Mouse (Mus musculus) hindbrain, embryonic 12.5 days (tissue): ENCODE measurements around the gene Fbxo34. TPM values are rescaled to one million over a fixed set of nuclear protein-coding genes. Genes with fewer than 3 reads are reported as not detected.
A peak's percentile ranks its signal among the peaks of the same experiment; 100 is the strongest.

Source experiments
- ATAC-seq: fragments of 200-750 bp; cut with Nextera tagmentation; 2 replicates; pipeline ENCODE4 v1.8.0; 2017; ENCODE audit warnings: moderate TSS enrichment; ENCODE audit not compliant: low FRiP score
- H3K27ac ChIP-seq: fragments of 300-500 bp; sonication (generic); 2 replicates; pipeline ENCODE4 v1.5.1; 2016; ENCODE audit warnings: mild to moderate bottlenecking
- H3K27me3 ChIP-seq: fragments of 300-500 bp; sonication (generic); 2 replicates; pipeline ENCODE4 v1.6.1; 2016; ENCODE audit warnings: mild to moderate bottlenecking
- H3K36me3 ChIP-seq: fragments of 300-500 bp; sonication (generic); 2 replicates; pipeline ENCODE4 v1.6.1; 2016; ENCODE audit warnings: mild to moderate bottlenecking
- H3K4me1 ChIP-seq: fragments of 300-500 bp; sonication (generic); 2 replicates; pipeline ENCODE4 v1.6.1; 2016
- H3K4me2 ChIP-seq: fragments of 300-500 bp; sonication (generic); replicated peaks from 2 replicates; pipeline ENCODE4 v1.6.1; 2016; ENCODE audit warnings: mild to moderate bottlenecking
- H3K4me3 ChIP-seq: fragments of 300-500 bp; sonication (generic); 2 replicates; pipeline ENCODE4 v1.5.1; 2016; ENCODE audit warnings: mild to moderate bottlenecking
- H3K9ac ChIP-seq: fragments of 300-500 bp; sonication (generic); 2 replicates; pipeline ENCODE4 v1.6.1; 2016; ENCODE audit warnings: mild to moderate bottlenecking, moderate library complexity
- H3K9me3 ChIP-seq: fragments of 300-500 bp; sonication (generic); replicated peaks from 2 replicates; pipeline ENCODE4 v1.6.1; 2016; ENCODE audit warnings: mild to moderate bottlenecking
- WGBS: fragments of 180-500 bp; shearing (Covaris S2); methylation state at CpG from one replicate; pipeline ENCODE4 v1.1.7; 2016; 5-methylcytosine and 5-hydroxymethylcytosine counted together
- polyA plus RNA-seq: library from polyadenylated mRNA; unstranded; fragments of >200 nt; fragmentation: Nextera tagmentation; extraction: Ambion mirVana; gene quantifications from 2 replicates; pipeline ENCODE4 v1.2.1, GENCODE M21; 2016

Gene Fbxo34
- polyA plus RNA-seq, 1 experiment from 2014 or later: 24.1 TPM

DNA sequence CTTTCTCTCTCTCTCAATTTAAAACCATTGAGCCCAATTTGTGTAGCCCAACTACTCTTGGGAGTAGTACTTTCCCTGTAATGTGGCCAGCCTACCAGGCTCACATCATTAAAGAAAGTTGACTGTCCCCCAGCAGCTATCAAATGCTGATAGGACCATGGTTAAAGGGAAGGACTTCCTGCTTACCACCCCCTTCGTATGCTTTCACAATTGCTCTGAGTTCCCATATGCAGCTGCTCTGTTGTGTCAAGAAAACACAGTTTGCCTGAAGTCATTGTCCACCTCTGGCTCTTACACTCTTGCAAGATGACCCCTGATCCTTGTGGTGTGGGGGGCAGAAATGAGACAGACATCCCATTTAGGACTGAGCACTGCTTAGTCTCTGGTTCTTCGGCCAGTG lies 5.3 kb upstream of the Fbxo34 start:
- H3K27me3 ChIP-seq: no peaks in the 10 kb centered on the region
- H3K27ac ChIP-seq: no peak overlapping the region
- H3K4me3 ChIP-seq: no peak overlapping the region
- WGBS: 73% methylated on average over 2 of the region's 2 CpGs
- no peak overlapping the region for H3K9ac ChIP-seq
- H3K4me1 ChIP-seq: no peaks in the 10 kb centered on the region
- H3K36me3 ChIP-seq: no peaks in the 10 kb centered on the region
- ATAC-seq: no peak
- peaks cover 11% of the 10 kb centered on the region for H3K9me3 ChIP-seq
- H3K4me2 ChIP-seq: no peak overlapping the region

DNA sequence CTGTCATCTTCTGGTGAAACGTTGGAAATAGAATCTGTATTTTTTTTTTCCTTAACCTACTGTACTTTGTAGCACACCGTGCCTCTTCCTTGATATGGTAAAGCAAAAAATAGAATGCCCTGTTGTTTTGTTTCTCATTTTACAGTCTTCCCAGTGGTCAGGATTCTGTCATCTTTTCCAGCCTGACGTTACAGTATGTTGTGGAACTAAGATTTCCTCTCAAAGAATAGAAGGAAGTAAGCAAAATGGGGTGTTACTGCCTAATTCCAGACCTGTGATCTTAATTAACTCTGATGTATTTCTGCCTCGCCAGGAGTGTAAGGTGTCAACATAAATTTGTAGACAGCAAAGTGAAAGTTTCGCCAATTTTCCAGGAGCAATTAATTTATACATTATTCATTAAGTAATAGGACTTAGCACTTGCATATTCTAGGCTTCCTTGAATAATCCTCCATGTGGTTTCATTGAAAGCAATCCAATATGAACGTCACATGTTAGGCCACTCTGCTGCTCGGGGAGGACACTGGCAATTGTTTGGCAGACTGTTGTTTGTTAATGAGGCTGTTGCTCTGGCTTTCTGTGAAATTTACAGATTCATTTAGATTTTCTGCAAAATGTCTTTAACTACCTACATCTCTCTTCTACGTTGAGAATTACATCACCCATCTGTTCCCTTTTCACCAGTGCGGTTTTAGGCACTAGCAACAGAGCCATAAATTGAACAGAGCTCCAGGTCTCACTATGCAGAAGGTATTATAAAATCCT lies 4.7 kb upstream of the Fbxo34 start:
- H3K27me3 ChIP-seq: no peaks in the 10 kb centered on the region
- no peak overlapping the region for H3K27ac ChIP-seq
- no peaks in the 10 kb centered on the region for H3K36me3 ChIP-seq
- H3K4me3 ChIP-seq: no peak overlapping the region
- peaks cover 5% of the 10 kb centered on the region; the same call in 1 of the 2 replicates for H3K9me3 ChIP-seq
- H3K4me2 ChIP-seq: no peak overlapping the region
- ATAC-seq: no peak
- H3K4me1 ChIP-seq: no peaks in the 10 kb centered on the region
- no peak overlapping the region for H3K9ac ChIP-seq
- WGBS: 76% methylated on average over 9 of the region's 9 CpGs

DNA sequence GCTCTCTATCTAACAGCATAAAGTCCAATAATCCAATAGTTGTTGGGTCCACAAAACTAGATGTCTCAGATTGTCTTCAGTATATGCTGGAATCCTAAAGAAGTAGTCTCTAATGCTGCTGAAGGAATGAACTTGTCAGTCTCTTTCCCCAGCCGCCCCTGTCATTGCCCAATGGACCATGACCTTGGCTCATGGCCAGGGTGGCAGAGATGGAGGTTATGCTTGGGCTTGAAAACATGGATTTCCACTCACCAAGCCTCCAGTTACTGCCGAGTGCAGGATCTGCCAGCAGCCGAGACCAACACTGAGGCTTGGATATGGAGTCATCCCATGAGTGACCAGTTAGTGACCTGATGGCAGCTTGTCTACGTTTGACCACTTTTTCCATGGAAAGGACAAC lies 9.3 kb downstream of the Fbxo34 start:
- no peak overlapping the region for H3K4me3 ChIP-seq
- no peak overlapping the region for H3K27ac ChIP-seq
- no peaks in the 10 kb centered on the region for H3K36me3 ChIP-seq
- ATAC-seq: no peak
- H3K27me3 ChIP-seq: no peaks in the 10 kb centered on the region
- H3K4me2 ChIP-seq: no peak overlapping the region
- 79% methylated on average over 4 of the region's 4 CpGs for WGBS
- no peaks in the 10 kb centered on the region for H3K4me1 ChIP-seq
- H3K9ac ChIP-seq: no peak overlapping the region
- H3K9me3 ChIP-seq: no peaks in the 10 kb centered on the region

DNA sequence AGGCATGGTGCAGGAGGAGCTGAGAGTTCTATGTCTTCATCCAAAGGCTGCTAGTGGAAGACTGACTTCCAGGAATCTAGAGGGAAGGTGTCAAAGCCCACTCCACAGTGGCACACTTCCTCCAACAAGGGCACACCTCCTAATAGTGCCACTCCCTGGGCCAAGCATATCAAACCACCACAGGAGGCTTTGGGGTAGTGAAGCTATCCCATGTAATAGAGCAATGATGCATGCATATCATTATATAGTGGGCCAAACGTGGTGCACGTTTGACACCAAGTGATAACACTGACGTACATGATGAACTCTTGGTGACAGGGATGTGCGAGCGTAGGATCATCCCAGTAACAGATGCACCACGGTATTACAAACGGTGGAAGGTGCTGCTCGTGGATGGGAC lies 11.8 kb downstream of the Fbxo34 start:
- no peaks in the 10 kb centered on the region for H3K4me1 ChIP-seq
- no peak overlapping the region for H3K9ac ChIP-seq
- no peak overlapping the region for H3K4me2 ChIP-seq
- no peaks in the 10 kb centered on the region for H3K27me3 ChIP-seq
- ATAC-seq: no peak
- H3K9me3 ChIP-seq: no peaks in the 10 kb centered on the region
- H3K27ac ChIP-seq: no peak overlapping the region
- WGBS: 92% methylated on average over 8 of the region's 8 CpGs
- H3K36me3 ChIP-seq: no peaks in the 10 kb centered on the region
- no peak overlapping the region for H3K4me3 ChIP-seq

DNA sequence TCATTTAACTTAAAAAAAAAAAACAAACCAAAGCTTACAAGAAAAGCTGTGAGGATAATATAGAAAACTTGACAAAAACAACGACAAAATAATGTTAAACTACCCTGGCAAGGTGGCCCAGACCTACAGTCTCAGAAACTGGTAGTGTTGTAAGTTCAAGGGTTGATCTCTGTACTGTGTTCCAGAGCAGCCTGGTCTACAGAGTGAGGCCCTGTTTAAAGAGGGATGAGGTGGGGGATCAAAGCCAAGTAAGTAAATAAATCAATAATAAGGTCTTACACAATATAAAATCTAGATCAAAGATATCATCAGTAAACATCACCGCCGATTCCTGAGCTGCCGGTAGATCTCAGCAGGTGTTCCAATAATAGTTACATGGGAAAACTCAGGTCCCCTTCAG lies 12.2 kb downstream of the Fbxo34 start:
- Histone ChIP-seq H3K9ac (no peak overlapping the region), H3K36me3 (no peaks in the 10 kb centered on the region), H3K4me1 (no peaks in the 10 kb centered on the region), H3K9me3 (no peaks in the 10 kb centered on the region), H3K27me3 (no peaks in the 10 kb centered on the region), H3K4me3 (no peak overlapping the region), H3K27ac (no peak overlapping the region), H3K4me2 (no peak overlapping the region)
- WGBS: 84% methylated on average over 4 of the region's 4 CpGs
- ATAC-seq: no peak

DNA sequence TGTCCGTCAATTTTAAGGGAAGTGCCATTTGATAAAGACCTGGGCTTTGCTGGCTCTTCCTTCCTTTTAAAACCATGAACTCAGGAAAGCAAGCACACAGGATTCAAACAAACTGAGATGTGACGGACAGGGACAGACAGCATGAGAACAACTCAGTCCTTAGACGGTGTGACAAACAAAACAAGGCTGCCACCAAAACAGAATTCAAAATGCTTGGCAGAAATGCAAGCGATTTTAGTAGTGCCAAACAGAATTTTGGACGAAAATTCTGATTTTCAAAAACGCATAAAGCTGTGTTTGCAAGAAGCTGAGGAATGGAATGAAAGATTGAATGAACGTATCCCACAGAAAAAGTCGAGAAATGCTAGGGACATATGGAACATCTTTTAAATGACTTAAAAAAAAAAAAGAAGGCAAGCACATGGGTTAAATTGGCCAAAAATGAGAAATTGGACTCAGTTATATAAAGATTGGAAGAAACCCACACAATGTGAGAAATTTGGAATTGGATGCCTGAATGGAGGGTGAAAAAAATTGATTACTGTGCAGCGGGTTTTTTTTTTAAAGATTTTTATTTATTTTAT lies 12.7 kb downstream of the Fbxo34 start:
- Histone ChIP-seq H3K4me2 (no peak overlapping the region), H3K9ac (no peak overlapping the region), H3K4me1 (no peaks in the 10 kb centered on the region), H3K4me3 (no peak overlapping the region), H3K27ac (no peak overlapping the region), H3K36me3 (no peaks in the 10 kb centered on the region), H3K27me3 (no peaks in the 10 kb centered on the region), H3K9me3 (no peaks in the 10 kb centered on the region)
- no peak for ATAC-seq
- WGBS: 85% methylated on average over 9 of the region's 9 CpGs

DNA sequence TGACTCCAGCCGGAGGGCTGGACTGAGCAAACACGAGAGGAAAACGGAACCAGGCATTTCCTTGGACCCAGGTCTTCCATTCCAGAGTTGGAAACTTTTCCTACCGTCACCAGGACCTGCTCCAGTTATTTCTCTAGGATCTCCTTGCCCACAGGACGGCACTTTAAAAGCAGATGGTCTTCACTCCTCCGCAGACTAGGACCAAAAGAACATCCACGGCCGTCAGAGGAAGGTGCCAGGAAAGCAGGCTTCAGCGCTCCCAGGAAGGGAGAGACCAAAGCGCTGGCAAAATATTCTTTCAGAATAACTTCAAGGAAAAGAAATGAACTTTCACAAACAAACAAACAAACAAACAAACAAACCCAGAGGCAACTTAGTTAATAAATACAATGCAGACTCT lies 14.2 kb downstream of the Fbxo34 start:
- H3K4me1 ChIP-seq: no peaks in the 10 kb centered on the region
- H3K9ac ChIP-seq: no peak overlapping the region
- no peak overlapping the region for H3K4me2 ChIP-seq
- WGBS: 84% methylated on average over 10 of the region's 10 CpGs
- H3K27ac ChIP-seq: no peak overlapping the region
- no peaks in the 10 kb centered on the region for H3K36me3 ChIP-seq
- H3K4me3 ChIP-seq: no peak overlapping the region
- H3K9me3 ChIP-seq: no peaks in the 10 kb centered on the region
- no peak for ATAC-seq
- H3K27me3 ChIP-seq: no peaks in the 10 kb centered on the region

DNA sequence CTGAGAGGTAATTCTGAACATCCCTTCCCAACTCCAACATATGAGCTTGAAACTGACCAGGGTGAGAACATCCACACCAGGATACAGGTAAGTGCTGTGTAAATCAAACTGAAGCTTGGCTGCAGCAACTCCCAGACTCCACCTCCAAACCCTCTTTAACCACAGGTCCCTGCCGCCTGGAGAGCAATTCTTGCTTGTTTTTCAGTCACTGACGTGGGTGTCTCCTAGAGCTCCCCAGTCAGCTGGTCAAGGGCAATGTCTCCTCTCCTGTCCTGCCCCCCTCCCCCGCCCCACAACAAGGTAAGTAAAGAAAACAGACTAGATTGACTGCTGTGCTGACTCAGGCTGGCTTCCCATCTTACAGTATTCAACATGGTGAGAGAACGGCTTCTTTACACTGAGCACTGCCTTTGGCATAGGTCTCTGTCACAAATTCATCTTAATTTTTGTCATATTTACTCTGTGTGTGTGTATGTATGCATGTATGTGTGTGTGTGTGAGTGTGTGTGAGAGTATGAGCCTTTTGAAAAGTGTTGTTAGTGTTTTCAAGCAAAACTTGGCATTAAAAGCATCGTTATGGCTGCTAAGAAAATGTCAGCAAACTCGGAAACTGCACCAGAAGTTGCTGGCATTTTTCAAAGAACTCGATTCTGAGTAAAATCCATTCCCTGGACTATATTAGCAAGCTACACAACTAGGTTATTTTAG lies 15.4 kb downstream of the Fbxo34 start:
- no peak for ATAC-seq
- no peak overlapping the region for H3K27ac ChIP-seq
- H3K27me3 ChIP-seq: no peaks in the 10 kb centered on the region
- no peak overlapping the region for H3K4me2 ChIP-seq
- no peaks in the 10 kb centered on the region for H3K9me3 ChIP-seq
- H3K4me1 ChIP-seq: no peaks in the 10 kb centered on the region
- no peak overlapping the region for H3K4me3 ChIP-seq
- H3K9ac ChIP-seq: no peak overlapping the region
- 52% methylated on average over 7 of the region's 7 CpGs for WGBS
- H3K36me3 ChIP-seq: no peaks in the 10 kb centered on the region

DNA sequence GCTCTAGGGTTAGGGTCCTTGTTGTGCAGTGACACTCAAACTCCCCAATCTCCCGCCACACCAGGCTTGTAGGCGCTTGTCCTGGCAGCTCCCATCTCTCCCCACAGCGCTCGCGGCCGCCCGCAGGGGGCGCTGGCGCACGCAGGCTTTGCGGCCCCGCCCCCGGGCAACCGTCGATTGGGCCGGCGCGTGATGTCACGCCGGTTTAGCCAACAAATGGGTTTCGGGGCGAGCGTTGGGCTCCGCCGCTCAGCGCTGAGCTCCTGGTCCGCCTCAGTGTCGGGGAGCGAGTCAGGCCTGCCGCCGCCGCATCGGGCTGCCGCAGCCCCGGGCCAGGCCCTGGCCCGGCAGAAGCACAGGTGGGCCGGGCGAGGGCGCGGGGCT lies 22.1 kb downstream of the Fbxo34 start:
- Histone ChIP-seq H3K36me3 (no peaks in the 10 kb centered on the region), H3K27me3 (no peaks in the 10 kb centered on the region), H3K4me3 (peak overlapping the region; percentile 96), H3K4me1 (peaks cover 10% of the 10 kb centered on the region), H3K27ac (peak overlapping the region; percentile 91), H3K9ac (peak overlapping the region; percentile 96), H3K4me2 (peak overlapping the region; percentile 77), H3K9me3 (no peaks in the 10 kb centered on the region)
- ATAC-seq: peak; percentile 96
- under 1% methylated on average over 36 of the region's 40 CpGs for whole genome bisulfite sequencing

DNA sequence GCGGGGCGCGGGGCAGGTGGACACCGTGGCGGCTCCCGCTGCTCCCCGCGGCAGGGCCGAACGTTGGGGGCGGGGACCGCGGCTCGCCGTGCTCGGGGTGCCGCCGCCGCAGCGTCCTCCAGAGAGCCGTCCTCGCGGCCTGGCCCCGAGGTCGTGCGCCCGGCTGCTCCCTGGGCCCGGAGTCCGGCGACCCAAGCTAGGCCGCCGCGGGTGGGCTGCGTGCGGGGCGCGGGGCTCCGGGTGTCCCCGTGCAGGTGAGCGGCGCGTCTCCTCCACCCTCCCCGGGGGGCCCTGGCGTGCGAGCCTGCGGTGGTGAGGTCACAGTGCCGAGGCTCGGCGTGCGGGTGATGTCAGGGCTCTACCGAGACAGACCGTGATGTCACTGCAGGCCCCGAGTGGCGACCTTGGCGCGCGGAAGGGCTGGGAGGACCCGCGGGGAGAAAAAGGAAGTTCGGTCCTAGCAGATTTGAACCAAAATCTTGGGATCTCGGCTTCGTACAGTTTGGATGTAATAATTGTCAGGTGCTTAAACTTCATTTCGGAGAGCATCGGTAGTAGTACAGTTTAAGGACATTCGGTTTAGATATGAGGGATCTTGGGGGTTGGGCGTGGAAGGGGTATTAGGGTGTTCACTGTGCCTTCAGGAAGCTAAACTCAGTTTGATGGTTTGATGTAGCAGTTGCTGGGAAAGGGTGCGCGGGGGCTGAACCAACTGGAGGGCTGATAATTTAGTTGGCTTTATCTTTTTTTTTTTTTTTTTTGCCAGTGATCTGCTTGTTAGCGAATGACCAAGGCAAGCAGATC lies 22.7 kb downstream of the Fbxo34 start:
- peak; percentile 81 for ATAC-seq
- H3K27me3 ChIP-seq: no peaks in the 10 kb centered on the region
- H3K27ac ChIP-seq: peak overlapping the region; percentile 91
- H3K9ac ChIP-seq: peak overlapping the region; percentile 96
- H3K4me2 ChIP-seq: peak overlapping the region; percentile 77
- no peaks in the 10 kb centered on the region for H3K36me3 ChIP-seq
- H3K4me3 ChIP-seq: peak overlapping the region; percentile 96
- no peaks in the 10 kb centered on the region for H3K9me3 ChIP-seq
- H3K4me1 ChIP-seq: peaks cover 10% of the 10 kb centered on the region
- 2% methylated on average over 60 of the region's 69 CpGs for WGBS

DNA sequence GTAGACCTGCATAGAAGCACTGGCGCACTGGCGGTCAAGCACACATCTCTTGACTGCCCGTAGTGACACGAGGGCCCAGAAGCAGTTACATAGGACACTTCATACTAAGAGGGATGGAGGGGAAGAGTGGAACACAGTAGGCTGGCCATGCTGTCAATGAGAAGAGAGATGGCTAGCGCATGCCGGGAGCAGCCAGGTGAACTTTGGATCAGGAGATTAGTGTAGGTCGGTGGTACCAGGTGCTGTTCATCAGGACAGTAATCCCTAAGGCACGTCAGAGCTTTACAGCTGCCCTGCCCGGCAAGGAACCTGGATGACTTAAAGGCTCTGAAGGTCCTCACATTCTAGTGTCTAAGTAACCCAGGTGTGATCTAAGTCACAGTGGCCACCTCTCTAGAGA lies 23.7 kb downstream of the Fbxo34 start:
- Histone ChIP-seq H3K9ac (no peak overlapping the region), H3K4me2 (peak overlapping the region; percentile 77), H3K36me3 (no peaks in the 10 kb centered on the region), H3K4me3 (peak overlapping the region; percentile 96; the same call in 1 of the 2 replicates), H3K9me3 (no peaks in the 10 kb centered on the region), H3K27me3 (no peaks in the 10 kb centered on the region), H3K27ac (no peak overlapping the region), H3K4me1 (peaks cover 10% of the 10 kb centered on the region)
- WGBS: 90% methylated on average over 9 of the region's 9 CpGs
- ATAC-seq: no peak

DNA sequence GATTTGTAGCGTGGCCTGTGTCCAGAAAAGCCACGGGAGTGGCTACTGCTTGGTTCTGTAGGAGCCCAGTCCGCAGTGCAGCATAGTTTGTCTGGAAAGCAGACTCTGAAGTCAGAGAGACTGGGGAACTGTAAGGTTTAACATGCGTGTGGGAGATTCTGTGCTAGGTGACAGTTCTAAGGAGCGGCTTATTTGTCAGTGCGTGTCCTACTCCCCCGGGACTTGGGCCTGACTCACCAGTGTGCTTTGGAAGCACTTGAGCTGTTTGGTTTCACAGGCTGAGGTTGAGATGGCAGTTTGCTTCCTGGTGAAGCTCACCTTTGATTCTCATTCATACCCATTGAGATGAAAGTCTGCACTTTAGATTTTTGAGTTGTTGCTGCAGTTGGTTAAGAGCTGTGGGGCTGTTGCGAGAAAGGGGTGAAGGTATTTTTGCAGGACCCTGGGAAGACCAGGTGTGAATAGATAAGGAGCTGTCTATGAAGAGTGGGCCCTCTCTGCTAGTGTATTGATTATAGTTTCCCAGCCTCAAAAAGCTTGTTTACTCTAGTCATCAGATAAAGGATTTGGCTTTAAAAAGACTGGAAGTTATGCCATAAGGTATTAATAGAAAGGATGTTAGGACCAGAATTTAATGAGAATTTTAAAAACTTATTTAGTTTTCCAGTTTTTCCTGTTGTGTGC lies 24.5 kb downstream of the Fbxo34 start:
- whole genome bisulfite sequencing: 92% methylated on average over 8 of the region's 8 CpGs
- ATAC-seq: no peak
- H3K27ac ChIP-seq: no peak overlapping the region
- no peaks in the 10 kb centered on the region for H3K9me3 ChIP-seq
- no peak overlapping the region for H3K9ac ChIP-seq
- no peaks in the 10 kb centered on the region for H3K27me3 ChIP-seq
- H3K4me3 ChIP-seq: no peak overlapping the region
- H3K36me3 ChIP-seq: no peaks in the 10 kb centered on the region
- peaks cover 10% of the 10 kb centered on the region for H3K4me1 ChIP-seq
- H3K4me2 ChIP-seq: no peak overlapping the region
